Mouse (Mus musculus): Measurements from ENCODE around the gene Prdm16.
A peak's percentile ranks its signal among the peaks of the same experiment; 100 is the strongest.

The Prdm16 gene

DNA sequence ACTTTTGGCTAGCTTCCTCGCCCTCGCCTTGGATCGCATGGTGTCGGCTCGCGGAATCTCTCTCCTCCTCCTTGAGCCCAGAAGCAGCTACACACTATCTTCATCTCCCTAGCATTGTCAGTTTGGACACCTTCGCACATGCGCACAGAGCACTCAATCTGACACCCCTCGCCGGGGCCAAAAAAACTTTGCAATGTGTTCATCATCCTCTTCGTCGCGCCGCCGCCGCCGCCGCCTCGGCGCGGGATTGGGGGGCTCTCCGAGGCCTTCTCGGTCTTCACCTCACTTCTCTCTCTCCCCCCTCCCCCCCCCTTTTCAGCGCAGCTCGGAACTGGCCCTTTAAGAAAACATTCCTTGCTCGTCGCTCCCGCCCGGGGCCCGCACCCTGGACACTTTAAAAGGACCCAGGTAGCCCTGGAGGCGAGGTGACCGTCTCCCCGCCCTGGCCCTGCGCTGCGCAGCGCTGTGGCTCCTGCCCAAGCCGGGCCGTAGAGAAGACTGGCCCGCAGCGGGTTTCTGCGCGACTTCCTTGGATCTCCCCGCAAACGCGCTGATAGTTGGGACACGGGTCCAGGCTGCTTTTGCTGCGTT, at the start of gene Prdm16:
Gene Prdm16, minus strand, starts transcription at position 153 of the 591 bp plus-strand sequence.
- no peak for DNase-seq

DNA sequence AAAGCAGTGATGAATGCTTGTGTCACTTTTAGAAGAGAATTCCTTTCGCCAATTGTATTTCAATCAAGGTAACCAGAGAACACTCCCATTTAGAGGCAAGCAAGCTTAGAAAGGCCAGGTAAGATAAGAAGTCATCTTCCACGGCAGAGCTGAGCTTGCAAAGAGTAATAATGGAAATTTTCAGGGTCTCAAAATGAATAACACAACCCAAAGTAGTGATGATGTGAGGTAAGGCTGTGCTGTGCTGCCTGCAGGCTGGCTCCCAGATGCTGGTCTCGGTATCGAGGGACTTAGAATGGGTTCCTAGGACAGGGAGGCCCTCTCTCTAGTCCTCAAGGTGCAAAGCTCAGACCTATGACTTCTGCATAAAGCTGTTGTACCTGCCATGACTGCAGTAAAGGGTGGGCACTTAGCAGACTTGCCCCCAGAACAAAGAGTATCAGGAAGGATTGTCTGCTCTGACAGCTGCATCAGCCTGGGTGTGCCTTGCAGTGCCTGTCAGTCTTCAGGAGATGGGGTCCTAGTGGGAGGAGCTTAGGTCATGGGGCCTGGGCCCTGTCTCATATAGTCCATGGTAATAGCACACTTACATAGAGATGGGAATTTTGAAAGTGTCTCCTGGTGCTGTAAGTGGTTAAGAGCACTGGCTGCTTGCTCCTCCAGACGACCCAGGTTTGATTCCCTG, 46.5 kb upstream of the Prdm16 start:
- no peak for DNase-seq

DNA sequence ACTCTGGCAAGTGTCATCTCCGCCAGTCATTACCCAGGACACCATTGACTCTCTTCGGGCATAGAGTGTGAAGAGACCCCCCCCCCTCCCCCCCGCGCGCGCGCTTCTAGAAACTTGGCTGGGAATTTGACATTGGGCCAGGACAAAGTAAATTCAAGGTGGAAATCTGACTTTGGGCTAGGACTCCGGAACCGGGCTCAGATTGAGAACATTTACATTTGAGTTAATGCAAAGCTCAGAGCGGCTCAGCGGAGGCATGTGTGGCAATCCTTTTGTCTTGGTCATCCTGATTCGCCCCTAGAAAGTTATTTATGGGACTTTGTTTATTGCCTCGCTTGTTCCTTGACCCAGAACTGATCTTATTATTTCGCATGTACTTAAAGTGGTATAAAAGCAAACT, 45.6 kb upstream of the Prdm16 start:
- no peak for DNase-seq

DNA sequence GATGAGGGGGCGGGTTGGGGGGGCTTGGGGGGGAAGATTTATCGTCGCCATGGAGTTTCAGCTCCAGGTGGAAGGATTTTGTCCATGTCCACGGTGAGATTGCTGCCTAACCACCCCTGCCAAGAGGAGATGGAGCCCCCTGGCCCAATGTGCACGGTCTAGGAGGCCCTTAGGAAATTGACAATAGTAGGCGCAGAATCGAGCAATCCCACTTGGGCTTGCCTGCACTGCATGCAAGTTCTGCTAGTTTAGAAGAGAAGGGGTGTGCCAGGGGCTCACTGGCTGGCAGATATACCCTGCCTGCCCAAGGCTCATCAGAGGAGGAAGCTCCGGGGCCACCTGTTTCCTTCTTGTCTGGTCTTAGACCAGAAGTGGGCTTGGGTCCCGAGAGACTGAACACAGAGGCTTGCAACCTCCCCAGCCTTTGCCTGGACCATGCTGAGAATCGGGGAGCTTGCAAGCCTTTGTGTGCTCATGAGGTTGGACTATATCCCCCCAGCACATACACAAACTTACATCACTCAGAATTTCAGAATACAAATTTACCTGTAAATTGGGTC, 38.8 kb upstream of the Prdm16 start:
- DNase-seq = no peak

DNA sequence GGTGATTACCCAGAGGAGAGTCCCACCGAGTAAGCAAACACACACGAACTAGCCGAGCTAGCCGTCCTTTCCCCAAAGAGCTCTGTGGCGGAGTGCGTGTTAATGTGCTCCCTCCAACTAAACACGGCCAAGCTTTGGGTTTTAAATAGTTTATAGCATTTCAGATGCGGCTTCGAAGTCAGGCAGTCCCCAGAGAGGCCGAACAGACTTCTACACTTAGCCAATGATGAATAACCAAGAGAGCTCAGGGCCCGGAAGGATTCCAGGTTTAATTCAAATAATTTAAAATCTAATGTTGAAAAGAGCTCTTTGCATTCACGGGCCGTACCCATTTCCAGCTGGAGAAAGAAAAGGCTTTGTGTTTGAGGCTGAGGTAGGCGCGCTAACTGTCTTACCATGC, 38.3 kb upstream of the Prdm16 start:
- no peak for DNase-seq

DNA sequence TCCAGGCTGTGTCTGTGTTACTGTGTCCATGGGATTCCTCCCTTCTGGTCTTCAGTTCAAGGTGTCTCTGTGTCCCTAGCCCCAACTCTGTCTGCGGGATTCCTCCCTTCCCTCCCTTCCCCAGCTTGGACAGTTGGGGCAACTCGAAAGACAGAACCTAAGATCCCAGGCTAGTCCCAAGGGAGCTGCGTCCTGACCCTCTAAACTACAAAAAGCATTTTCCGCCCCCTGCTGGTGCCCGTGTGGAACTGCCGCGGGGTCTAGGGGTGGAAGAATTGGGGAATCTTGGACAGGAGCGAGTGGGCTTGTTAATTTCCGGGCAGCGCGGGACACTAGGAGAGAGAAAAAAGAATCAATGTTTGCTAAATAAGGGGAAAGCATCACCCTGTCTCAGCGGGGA, 37.9 kb upstream of the Prdm16 start:
- peak; percentile 12 to 21 for DNase-seq

DNA sequence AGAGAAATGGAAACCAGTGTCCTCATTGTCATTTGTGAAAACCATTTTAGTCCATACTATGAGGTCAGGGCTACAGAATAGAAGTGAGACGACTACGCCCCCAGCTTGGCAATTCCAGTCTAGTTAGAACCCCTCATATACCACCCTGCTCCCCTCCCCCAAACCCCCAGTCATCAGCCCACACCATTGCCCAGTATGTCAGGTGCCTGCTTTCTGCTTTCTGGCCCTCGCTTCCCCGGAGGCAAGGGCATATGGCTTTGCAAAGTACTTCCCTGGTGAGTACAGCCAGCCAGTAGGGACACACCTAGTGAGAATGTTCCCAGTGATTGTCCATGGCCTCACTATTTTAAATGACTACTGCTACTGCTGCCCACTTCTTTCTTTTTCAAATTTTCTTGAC, 37.3 kb upstream of the Prdm16 start:
- DNase-seq = no peak

DNA sequence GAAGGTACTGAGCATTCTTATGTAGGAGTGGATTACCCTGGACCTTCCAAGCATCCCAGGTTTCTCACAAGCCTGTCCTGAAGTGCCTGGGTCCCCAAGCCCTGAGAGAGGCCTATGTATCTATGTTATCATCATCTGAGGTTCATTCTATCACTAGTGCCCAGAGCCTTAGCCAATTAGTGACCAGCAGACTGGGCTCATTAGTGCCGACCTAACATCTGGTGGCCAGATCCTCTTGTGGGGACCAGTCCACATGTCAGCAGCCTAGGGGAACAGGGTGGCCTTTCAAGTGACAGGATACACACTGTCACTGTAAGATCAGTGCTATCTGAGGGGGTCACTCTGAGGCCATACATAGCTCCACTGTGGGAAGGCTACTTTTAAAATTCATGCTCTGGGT, 35.4 kb upstream of the Prdm16 start:
- DNase-seq = no peak

DNA sequence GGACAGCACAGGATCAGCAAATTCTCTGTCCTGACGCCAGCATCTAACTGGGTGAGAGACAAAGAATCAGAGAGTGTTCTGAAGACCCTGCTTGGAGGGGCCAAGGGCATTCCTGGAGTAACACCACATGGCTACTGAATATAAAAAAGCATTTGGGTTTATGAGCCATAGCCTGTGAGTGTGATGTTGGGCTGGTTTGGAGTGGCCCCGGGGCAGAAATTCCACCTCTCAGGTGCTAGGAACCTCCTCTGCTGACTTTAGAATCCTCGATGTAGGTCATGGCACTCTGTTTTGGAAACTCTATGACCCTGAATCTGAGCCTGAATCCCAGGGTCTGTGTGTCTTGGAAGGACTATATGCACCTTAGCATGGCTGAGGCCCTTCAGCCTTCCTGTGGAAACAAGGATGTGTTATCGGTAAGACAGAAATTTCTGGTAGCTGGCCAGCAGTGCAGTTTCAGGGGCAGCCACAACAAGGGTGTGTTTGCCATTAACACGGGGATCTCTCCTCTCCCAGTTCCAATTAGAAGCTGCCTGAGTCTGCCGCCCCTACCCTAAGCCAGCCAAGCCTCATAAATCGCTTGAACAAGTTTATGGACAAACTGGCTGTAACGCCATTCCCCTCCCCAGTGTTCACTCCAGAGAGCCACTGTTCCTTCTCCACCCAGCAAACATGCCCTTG, 34.7 kb upstream of the Prdm16 start:
- no peak for DNase-seq

DNA sequence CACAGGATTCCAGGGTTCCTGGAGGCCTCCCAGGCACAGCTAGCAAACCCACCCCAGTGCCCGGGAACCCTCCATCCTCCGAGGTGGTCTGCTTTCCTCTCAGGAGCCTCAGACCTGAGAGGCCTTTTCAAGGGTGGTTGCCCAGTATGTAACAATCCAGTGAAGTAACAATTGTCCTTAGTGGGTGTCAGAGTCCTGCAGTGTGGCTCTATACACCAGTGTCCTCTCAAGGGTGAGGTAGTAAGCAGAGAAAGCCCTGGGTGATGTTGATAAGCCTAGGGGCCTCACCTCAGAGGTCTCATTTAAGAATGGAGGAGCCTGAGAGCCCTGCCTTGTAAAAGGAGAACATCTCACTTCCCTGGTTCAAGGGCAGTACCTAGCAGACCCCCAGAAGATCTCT, 31.1 kb upstream of the Prdm16 start, which contains the start of gene Actrt2:
Gene Actrt2, minus strand, starts transcription at position 101 of the 400 bp plus-strand sequence.
- no peak for DNase-seq

DNA sequence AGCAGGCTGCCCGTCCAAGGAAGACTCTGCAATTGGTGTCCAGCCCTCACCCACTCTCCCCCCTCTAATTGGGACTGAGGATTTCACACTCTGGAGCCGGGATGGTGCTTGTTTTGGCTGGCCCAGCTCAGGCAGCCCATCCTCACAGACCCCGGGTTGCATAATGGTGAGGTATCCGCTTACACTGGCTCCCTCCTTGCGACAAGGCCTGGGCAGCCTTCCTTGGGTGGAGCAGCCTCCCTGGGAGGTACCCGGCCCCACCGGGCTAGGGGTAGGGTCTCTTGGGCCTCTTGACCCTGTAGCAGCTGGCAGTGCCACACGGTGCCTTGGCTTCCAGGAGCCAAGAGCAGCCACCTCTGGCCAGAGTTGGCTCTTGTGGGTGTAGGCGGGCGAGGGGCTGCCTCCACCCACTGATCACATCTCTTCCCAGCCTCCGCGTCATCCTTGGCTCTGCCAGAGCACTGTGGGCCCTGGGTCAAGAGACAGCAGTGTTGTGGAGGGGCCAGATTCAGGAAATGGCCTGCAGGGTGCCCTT, 26.1 kb upstream of the Prdm16 start:
- DNase-seq = no peak

DNA sequence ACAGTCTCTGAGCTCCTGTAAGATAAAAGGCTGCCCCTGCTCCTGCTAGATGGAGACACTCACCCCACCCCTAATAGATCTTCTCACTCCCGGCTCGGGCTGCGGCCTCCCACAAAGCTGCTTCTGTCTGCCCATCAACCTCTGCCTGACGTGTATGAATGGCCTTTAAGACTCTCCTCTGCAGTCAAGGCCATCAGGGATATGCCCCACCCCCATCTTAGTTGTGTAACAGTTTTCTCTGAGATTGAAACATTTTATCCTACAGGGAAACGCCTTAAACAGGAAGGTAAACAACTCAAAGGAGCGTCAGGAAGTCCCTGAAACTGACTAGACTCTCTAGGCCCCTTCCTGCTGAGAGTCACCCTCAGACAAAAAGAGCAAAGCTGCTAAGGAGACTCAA, 24.6 kb upstream of the Prdm16 start:
- no peak for DNase-seq

DNA sequence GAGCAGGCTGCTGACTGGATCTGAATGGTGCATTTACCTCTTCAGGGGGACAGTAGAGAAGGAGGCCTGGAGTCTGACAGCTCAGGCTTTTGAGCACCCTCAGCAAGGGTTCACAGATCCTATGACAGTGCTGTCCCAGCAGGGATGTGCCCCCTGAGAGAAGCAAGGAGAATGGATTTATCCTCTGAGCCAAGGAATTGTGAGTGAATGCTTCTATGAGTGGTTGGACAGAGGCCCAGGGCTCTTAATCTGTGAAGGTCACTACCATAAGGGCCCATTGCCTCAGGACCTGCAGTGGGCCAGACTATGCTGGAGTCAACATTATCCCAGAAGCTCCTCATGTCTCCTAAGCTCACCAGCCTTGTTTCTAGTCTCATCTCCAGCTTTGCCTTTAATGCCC, 23.4 kb upstream of the Prdm16 start:
- no peak for DNase-seq

DNA sequence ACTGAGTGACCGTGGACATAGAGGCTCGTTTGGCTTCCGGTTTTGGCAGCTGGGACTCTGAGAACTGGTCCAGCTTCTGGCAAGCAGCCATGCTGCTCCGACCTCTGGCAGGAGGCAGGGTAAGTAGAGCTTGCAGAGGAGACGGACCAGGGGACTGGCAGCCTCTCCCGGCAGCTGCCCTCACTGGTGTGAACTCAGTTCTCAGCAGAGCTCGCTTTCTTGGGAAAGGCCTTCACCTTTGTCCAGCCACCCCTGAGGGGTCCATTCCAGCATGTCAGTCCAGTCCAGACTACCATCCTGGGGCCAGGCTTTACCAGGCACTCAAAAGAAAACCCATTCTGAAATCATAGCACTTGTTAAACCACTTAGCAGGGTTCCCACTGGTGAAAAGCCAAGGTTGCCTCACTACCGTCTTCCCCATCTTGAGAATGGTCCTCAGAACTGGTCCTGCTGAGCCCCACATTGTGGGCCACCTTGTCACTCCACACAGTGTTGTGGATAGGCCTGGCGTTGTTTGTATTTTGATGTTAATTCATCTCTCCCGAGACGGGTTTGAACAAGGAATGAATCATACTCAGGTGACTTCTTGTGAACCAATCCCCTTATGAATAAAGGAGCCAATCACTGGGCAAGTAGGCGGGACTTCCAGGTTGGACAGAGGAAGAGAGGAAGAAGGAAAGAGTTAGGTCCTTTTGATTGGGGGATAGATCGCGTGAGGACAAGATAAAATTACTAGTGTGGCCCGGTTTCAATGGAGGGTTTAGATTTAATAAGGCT, 18.6 kb upstream of the Prdm16 start:
- no peak for DNase-seq

DNA sequence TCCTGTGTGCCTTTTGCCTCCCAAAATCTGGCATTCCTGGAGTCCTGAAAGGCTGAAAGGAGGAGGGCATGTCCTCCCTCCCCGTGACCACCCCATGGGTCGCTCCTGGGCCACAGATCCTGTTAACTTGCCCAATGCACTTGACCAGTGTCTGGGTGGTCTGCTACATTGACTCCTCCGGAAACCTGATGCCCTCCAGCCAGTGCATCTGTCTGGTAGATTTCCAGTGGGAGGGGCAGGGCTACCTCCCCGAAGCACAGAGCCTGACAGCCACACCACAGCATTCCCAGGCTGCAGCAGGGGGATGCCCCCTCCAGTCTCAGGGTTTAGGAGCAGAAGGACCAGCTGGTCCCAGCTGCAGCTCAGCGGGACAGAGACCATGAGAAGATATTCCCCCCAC, 15.8 kb upstream of the Prdm16 start:
- DNase-seq = no peak

DNA sequence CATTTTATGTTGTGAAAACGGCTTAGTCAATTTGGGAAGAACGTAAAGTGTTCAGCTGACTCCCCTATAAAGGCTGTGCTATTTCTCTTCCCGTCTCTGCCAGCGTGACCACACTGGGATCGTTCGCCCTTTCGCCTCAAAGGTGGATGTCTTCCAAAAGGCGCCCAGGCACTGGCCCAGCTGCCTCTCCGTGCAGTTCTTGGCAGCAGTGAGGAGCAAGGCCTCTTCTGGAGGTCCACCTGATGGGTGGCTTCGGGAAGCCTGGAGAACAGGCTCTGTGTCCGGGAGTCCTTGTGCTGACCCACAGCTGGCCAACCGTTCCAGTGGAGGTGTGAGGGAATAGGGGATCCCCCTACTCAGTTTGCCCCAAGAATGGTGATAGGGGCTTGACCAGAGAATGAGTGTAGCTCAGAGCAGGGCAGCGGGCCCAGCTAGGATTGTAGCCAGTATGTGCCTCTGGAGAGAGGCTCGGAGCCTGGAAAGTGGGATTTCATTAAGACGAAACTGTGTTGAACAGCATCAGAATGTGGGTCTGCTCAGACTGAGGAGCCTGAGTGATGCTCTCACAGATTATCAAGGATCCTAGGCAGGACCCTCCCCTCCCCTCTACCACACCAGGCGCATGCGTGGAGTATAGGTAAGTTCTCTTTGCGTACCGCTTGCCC, 12.5 kb upstream of the Prdm16 start:
- DNase-seq = no peak

DNA sequence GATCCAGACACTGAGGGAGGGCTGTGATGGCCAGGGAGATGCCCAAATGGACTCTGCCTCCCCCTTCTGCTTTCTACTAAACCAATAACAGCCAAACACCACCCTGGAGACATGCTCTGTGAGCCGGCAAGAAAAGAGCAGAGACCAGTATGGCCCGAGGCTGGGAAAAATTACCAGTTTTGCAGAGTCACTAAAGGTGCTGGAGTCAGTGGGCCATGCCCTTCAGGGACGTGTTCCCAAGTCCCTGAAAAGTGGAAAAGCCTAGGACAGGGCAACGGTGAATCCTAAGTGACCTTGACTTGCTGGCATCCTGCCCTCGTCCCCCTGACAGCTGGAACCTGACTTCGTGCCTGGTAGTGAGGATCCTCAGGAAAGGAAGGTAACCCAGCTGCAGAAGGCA, 5.8 kb upstream of the Prdm16 start:
- DNase-seq = no peak

DNA sequence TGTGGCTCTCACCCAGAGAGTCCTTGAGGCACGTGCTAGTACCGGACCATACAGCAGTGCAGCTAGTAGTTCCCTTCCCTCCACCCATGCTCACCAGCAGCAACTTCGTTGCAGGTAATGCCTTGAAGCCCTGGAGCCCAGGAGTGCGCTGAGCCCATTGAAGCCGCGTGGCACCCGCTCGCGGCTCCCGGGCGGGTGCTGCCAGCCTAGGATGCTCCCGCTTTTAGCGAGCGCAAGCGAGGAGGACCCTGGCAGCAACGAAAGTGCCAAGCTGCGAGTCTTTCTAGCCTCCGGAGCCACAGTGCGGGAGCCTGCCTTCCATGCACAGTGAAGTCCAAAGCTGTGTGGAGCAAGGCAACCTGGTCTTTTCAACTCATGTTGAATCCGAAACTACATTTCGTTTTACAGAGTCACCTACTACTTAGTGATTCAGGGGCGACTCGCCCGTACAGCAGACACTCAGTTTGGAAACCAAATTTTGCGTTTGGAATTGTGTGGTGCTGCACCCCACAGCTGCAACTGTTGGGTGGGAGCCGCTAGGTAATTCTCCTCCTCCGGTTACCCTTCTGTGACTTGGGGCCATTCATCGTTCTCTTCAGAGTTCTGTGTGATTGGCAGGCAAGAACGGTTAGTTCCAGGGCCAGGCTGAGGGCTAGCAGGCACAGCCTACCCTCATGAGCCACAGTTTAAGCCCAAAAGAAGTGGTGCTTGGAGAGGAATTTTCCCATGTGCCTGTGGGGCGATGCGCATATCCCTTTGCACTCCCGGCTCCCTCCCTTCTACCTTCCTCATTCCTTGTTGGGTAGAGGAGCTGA, 4.8 kb upstream of the Prdm16 start:
- DNase-seq = no peak

DNA sequence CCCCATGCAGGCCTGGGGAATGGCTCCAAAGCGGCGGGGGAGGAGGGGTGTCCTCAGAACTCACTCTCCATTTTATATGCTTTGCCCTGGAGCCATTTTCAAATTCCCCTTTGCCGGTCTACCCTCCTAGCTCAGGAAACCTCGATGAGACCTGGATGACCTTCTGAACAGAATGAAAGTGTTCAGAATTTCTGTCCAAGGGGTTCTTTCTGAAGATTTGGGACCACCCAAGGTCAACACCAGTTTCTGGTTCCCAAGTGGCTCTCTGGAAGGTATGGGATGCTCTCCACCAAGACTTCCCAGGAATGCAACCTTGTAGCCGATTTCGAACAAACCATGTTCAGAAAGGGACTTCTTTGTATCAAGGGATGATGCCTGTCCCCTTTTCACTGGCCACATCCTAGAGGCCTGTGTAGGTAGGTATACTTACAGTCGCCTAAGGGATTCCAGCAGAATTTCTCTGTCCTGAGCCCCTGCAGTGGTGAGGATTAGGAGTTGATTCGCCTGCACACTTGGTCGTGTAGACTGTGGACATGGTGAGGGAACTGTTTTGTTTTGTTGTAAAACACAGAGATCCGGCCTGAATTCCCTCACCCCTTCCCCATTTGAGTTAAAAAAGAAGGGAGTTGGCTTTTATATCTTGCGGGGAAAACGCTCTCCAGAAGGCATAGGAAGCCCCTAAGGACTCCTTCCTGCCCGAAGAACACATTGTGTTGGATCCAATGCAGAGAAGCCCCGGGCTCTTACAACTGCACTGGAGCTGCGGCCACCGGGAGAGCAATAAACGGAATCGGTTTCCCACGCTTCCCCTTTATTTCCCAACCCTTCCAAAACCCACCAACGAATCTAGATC, 4.0 kb upstream of the Prdm16 start:
- DNase-seq = no peak
